Mouse (Mus musculus) liver, postnatal 0 days (tissue): ENCODE data around the gene Zcchc10.

Experiments used
- CTCF ChIP-seq: sonication (generic); IDR thresholded peaks from 2 replicates; pipeline ENCODE4 v1.5.1; 2016; ENCODE audit warnings: antibody characterized with exemption, low read depth
- EP300 ChIP-seq: IDR thresholded peaks from 2 replicates; pipeline ENCODE4 v1.6.1; 2016; ENCODE audit warnings: antibody characterized with exemption, low read depth, mild to moderate bottlenecking

DNA sequence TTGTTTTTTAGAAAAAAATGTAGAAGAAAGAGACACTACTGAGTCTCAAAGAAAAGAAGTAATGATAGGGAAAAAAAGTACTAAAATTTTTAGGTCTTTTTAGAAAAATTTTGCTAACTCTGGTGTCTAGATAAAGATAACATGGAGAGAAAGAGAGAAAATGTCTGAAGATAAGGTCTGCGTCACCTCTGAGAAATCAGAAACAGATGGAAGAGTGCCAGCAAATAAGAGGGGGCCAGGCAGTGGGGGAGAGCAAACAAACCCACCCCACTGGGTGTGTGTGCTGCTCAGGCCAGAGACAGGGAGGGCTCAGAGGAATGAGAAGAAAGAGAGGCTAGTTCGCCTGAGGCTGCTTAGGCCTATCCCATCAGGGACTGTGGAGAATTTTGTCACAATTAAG is 21.3 kb downstream of the Zcchc10 start:
- TF ChIP-seq CTCF (no peak), EP300 (no peak)
